Mouse (Mus musculus) urinary bladder, postnatal 25 days (tissue): Measurements from ENCODE around the gene Prpf18.
"Not testable (repeated sequence)": the region's sequence is repeated elsewhere in the genome, so short reads cannot be mapped to it uniquely, and the experiment has no call there.

ENCODE experiments used
- DNase-seq: peaks from one replicate; pipeline ENCODE4 v3.0.0; 2022; ENCODE audit warnings: low spot score

Prpf18 gene

GRCm38 (mm10) chr2:4614276-4614929 lies 37.5 kb downstream of the Prpf18 start:
- DNase-seq: not testable (repeated sequence)

GRCm38 (mm10) chr2:4611704-4612103 lies 40.2 kb downstream of the Prpf18 start:
- DNase-seq: no peak

GRCm38 (mm10) chr2:4611295-4611694 lies 40.6 kb downstream of the Prpf18 start:
- no peak for DNase-seq

- DNase-seq: no peak
Observed at GRCm38 (mm10) chr2:4609433-4609832, 42.5 kb downstream of the Prpf18 start.

- DNase-seq: no peak
Observed at GRCm38 (mm10) chr2:4608253-4608652, 43.7 kb downstream of the Prpf18 start.

- no peak for DNase-seq
Observed at GRCm38 (mm10) chr2:4606559-4606958, 45.4 kb downstream of the Prpf18 start.

GRCm38 (mm10) chr2:4603361-4603945 lies 48.5 kb downstream of the Prpf18 start:
- DNase-seq: no peak

GRCm38 (mm10) chr2:4601034-4601890 lies 50.7 kb downstream of the Prpf18 start:
- DNase-seq: peak; percentile 49

- no peak for DNase-seq
Observed at GRCm38 (mm10) chr2:4596992-4597391, 54.9 kb downstream of the Prpf18 start.

- no peak for DNase-seq
Observed at GRCm38 (mm10) chr2:4593878-4594387, 58.0 kb downstream of the Prpf18 start.

- DNase-seq: peak; percentile 33
Observed at GRCm38 (mm10) chr2:4593433-4593832, 58.5 kb downstream of the Prpf18 start.

- no peak for DNase-seq
Observed at GRCm38 (mm10) chr2:4592666-4593065, 59.2 kb downstream of the Prpf18 start.

- no peak for DNase-seq
Observed at GRCm38 (mm10) chr2:4591647-4592046, 60.3 kb downstream of the Prpf18 start.

- no peak for DNase-seq
Observed at GRCm38 (mm10) chr2:4587685-4588409, 64.1 kb downstream of the Prpf18 start.

- DNase-seq: no peak
Observed at GRCm38 (mm10) chr2:4586245-4586644, 65.7 kb downstream of the Prpf18 start.

GRCm38 (mm10) chr2:4584252-4584651 lies 67.7 kb downstream of the Prpf18 start:
- DNase-seq: no peak

GRCm38 (mm10) chr2:4582930-4583329 lies 69.0 kb downstream of the Prpf18 start:
- DNase-seq: no peak

GRCm38 (mm10) chr2:4580666-4581065 lies 71.2 kb downstream of the Prpf18 start:
- no peak for DNase-seq

- no peak for DNase-seq
Observed at GRCm38 (mm10) chr2:4579357-4580068, 72.4 kb downstream of the Prpf18 start.

- DNase-seq: no peak
Observed at GRCm38 (mm10) chr2:4578291-4578690, 73.6 kb downstream of the Prpf18 start.

- DNase-seq: no peak
Observed at GRCm38 (mm10) chr2:4575975-4576374, 75.9 kb downstream of the Prpf18 start.
